Mouse (Mus musculus) retina, postnatal 1 day (tissue): ENCODE results near the gene Susd6.

ENCODE experiments used
- DNase-seq: peaks from one replicate; pipeline ENCODE4 v3.0.0-alpha.2; 2012

Susd6 gene

GRCm38 (mm10) chr12:80789849-80790694, at the start of gene Susd6:
Susd6 (plus strand) TSS chr12:80790510.
- peak; percentile 99 for DNase-seq

DNA sequence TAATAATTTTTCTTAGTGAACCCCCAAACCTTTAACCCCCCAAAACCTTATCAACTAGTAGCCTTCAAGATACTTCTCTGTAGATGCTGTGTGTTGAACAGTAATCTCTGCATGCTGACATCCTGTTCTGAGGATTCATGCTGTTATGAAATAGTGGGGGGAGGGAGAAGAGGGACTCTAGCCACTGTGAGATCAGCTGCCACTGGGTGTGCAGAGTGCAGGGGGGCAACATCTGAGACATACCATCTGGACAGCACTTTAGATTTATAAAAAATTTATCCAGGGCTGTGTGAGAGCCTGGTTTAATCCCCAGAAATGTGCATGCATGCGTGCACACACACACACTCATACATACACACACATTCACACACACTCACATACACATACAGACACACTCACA, 45.7 kb upstream of the Susd6 start:
- DNase-seq: peak; percentile 36

DNA sequence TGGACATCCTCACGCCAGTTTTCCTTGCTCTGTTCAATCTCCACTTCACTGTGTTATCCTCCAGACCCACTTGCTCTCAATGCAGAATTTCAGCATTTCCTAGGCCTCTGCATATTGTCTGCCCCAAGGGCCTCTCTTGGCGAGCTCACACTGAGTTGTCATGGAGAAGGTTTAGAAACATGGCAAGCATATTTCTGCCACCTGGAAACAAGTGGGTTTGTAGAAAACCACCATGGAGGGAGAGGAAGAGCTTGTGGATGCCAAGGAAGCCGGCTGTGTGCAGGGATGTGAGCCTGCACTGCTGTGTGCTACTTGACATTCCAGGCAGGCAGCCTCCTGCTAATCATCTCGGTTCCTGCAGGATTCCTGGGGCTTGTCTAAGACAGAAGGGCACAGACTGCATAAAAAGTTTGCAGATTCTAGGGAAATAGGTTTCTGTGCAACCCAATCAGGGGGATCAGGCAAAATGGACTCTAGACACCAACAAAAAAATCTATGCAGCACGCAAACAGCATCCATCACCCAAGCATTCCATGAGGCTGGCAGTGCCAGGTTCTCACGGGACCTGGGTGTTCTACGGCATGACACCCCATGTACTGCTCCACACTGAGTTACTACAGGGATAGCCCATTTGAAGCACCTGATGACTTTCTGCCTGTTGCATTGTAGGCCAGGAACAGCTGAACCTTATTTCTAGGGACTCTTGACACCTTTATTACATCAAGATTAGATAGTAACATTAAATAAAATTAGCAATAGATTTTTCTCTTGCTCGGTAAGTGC, 44.1 kb upstream of the Susd6 start:
- no peak for DNase-seq

- no peak for DNase-seq
Observed at GRCm38 (mm10) chr12:80751556-80751955, 38.8 kb upstream of the Susd6 start.

GRCm38 (mm10) chr12:80757751-80758558, 32.4 kb upstream of the Susd6 start:
- peak; percentile 66 for DNase-seq

GRCm38 (mm10) chr12:80758559-80759386, 31.5 kb upstream of the Susd6 start:
- peak; percentile 33 for DNase-seq

- DNase-seq: peak; percentile 66
Observed at GRCm38 (mm10) chr12:80759387-80759712, 31.0 kb upstream of the Susd6 start.

DNA sequence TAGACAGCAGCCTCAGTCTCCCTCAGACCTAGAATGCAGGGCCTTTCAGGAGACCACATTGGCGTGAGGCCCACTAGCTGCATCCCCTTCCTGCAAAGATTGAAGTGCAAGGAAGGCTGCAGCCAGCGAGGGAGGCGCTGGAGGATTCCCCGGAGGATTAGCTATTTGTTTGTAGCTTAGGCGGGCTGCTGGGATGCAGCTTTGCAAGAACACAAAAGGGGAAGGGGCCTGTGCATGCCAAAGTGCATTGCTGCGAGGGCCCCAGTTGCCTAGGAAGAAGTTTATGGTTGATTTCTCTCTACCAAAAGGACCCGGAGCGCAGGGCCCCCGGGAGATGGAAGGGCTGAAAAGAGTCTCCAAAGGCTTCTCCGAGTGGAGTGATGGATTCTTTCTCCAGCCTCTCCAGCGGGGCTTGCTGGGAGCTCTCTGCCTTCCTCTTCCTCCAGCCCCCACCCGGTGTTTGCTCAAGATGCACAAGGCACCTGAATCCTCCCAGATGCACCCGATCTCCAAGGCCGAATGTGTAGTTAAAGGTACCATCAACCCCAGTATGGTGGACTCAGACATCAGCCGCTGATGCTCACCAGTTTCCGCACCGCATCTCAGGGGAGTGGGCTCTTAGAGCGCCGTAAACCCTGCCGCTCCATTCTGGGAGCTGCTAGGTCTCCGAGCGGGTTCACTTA, 30.5 kb upstream of the Susd6 start:
- DNase-seq: peak; percentile 68

GRCm38 (mm10) chr12:80760396-80760801, 29.9 kb upstream of the Susd6 start, which contains the start of gene Ccdc177:
Ccdc177 (minus strand) TSS chr12:80760687.
- DNase-seq: peak; percentile 88

DNA sequence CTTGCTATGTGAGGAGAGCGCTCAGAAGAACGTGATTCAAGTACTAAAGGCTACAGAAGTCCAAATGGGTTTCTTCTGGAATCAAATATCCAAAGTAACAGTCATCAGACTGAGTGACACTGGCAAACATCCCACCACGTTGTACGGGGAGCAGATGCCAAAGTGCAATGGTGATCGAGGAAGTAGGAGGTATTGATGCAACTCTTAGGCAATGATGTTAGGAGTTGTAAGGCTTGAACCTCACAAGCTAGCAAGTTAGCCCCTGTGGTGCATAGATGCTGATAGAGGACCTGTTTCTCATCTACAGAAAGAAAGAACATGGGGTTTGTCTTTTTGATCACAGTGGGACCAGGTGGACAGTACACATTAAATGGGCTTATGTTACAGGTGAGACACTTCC, 27.3 kb upstream of the Susd6 start:
- no peak for DNase-seq

- no peak for DNase-seq
Observed at GRCm38 (mm10) chr12:80764116-80764515, 26.2 kb upstream of the Susd6 start.

- peak; percentile 87 for DNase-seq
Observed at GRCm38 (mm10) chr12:80769697-80770096, 20.6 kb upstream of the Susd6 start.

- no peak for DNase-seq
Observed at GRCm38 (mm10) chr12:80774786-80775185, 15.5 kb upstream of the Susd6 start.

- no peak for DNase-seq
Observed at GRCm38 (mm10) chr12:80776046-80776634, 14.2 kb upstream of the Susd6 start.

- no peak for DNase-seq
Observed at GRCm38 (mm10) chr12:80778188-80778936, 11.9 kb upstream of the Susd6 start.

DNA sequence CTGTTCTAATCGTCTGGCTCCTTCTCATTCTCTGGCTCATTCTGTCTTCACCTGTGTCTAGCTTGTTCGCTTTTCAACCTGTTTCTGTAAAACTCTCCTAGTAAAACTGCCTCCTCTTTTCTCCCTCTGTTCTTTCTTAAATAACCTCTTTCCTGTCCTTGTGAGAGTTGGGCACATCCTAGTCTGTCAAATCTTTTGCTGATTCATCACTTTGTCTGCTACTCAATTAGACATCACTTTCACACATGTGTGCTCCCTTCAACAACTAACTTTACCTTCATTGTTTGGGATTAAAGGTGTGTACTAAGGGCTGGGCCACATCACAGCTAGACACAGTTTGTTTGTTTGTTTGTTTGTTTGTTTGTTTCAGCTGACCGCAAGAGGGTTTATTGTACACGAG, 10.6 kb upstream of the Susd6 start:
- DNase-seq: no peak

- DNase-seq: no peak
Observed at GRCm38 (mm10) chr12:80782190-80782589, 8.1 kb upstream of the Susd6 start.

DNA sequence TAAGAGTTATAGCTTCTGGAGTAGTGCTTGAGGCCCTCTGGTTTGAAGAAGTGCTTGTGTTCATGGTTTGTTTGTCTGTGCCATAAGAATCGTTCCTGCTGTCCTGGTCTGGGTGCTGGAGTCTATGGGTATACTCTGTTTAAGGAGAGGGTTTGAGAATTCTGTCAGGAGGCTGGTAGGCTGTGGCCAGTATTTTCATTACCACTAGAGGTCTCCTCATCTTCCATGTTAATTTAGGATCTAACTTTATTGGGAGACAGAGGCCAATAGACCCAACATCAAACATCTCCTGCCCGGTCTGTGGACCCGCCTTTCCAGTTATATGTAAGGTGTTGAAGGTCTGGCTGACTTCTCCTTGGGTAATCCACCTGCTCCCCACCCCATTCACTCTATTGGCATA, 7.4 kb upstream of the Susd6 start:
- peak; percentile 11 for DNase-seq

- no peak for DNase-seq
Observed at GRCm38 (mm10) chr12:80783889-80784288, 6.4 kb upstream of the Susd6 start.

- DNase-seq: no peak
Observed at GRCm38 (mm10) chr12:80785005-80785404, 5.3 kb upstream of the Susd6 start.

DNA sequence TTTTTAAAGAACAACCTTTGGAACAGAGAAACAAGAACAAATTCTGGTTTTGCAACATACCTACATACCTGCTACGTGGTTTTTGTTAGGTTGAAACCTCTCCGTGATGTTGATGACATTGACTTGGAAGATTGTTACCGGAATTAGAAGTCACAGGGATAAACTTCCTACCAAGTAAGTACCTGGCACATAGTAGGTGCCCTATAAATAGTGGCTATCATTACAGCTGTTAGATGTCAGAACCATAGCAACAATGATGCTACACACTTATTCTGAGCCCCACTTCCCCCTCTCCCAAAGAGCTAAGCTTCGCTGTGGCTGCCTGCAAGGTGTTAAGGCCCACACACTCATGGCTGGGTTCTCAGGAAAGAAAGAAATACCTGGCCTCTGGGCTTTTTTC, 4.7 kb upstream of the Susd6 start:
- no peak for DNase-seq
